Mouse (Mus musculus): ENCODE results near the gene Ppp6r1. TPM values are rescaled to one million over a fixed set of nuclear protein-coding genes. Genes with fewer than 3 reads are reported as not detected.
A peak's percentile ranks its signal among the peaks of the same experiment; 100 is the strongest.

The Ppp6r1 gene
- total and polyA plus RNA-seq, 3 experiments, result 89.5 to 167 TPM; not detected in 1

DNA sequence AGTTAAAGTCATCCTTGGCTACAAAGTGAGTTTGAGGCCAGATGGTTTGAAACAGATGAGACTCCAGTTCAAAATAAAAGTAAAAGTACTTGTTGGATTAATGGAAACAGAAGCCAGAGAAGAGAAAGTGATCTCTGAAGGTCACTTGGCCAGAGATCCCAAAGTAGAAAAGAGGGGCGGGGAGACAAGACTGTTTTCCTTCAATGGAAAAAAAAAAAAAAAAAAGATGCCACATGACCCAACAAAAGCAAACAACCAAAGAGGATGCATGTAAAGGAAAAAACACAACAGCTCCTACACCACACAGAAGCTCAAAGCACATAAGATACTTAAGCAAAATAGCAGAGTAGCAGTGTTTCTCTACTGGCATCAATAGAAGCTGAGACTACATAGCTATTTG, 2.9 kb downstream of the Ppp6r1 start:
- Histone ChIP-seq H3K27me3 (ENCODE audit: control insufficient read depth in 1 of 2, insufficient read depth in 2 of 2, low read length in 2 of 2) (no peaks in the 10 kb centered on the region), H3K4me1 (ENCODE audit: control insufficient read depth in 1 of 2, insufficient read depth in 2 of 2, low read length in 2 of 2) (peaks cover 36 to 42% of the 10 kb centered on the region in 2 experiments), H3K9me3 (replicated peaks; ENCODE audit: insufficient read depth, low read length) (no peaks in the 10 kb centered on the region), H3K27ac (ENCODE audit: control insufficient read depth, low read depth, low read length) (peak overlapping the region; percentile 96; the same call in 1 of the 2 replicates), H3K4me3 (ENCODE audit: control insufficient read depth in 1 of 2, insufficient read depth in 1 of 2, low read depth in 2 of 2, low read length in 2 of 2) (no peak overlapping the region), H3K9ac (ENCODE audit: control insufficient read depth, low read depth, low read length, poor library complexity, severe bottlenecking) (no peak overlapping the region), H3K36me3 (ENCODE audit: control insufficient read depth in 1 of 2, insufficient read depth in 2 of 2, low read length in 2 of 2) (peaks cover 12 to 56% of the 10 kb centered on the region in 2 experiments), H3K79me2 (ENCODE audit: control insufficient read depth, insufficient read depth, low read length, poor library complexity) (peaks cover 71% of the 10 kb centered on the region)
- TF ChIP-seq ZNF384 (IDR thresholded peaks at IDR 0.05; ENCODE audit: low read depth, low read length) (peak; percentile 45; the same call in 1 of the 2 replicates), MYC (IDR thresholded peaks at IDR 0.05; ENCODE audit: low read depth, low read length) (no peak)
- no peak for DNase-seq (ENCODE audit: low read depth, low spot score)

DNA sequence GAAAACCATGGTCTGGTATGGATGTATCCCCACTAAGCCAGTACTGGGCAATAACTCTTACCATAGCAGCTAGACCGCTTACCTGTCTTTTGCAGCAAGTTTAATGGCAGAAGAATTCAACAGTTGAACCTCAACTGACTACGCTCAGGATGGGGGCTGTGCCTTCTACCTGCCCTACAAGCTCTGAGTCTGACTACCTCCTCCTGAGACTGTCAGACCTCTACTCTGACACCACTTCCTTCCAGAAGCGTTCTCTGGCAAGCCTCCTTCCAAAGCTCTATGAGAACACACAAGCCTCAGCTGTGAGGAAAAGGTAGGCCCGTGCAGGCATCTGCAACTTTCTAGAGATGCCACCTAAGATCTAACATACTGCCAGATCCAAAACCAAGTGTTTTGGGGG, 3.4 kb downstream of the Ppp6r1 start:
- no peak for DNase-seq (ENCODE audit: low read depth, low spot score)
- Histone ChIP-seq H3K27me3 (ENCODE audit: control insufficient read depth in 1 of 2, insufficient read depth in 2 of 2, low read length in 2 of 2) (no peaks in the 10 kb centered on the region), H3K79me2 (ENCODE audit: control insufficient read depth, insufficient read depth, low read length, poor library complexity) (peaks cover 73% of the 10 kb centered on the region), H3K4me1 (ENCODE audit: control insufficient read depth in 1 of 2, insufficient read depth in 2 of 2, low read length in 2 of 2) (peaks cover 36 to 42% of the 10 kb centered on the region in 2 experiments), H3K36me3 (ENCODE audit: control insufficient read depth in 1 of 2, insufficient read depth in 2 of 2, low read length in 2 of 2) (peaks cover 12 to 56% of the 10 kb centered on the region in 2 experiments), H3K27ac (ENCODE audit: control insufficient read depth, low read depth, low read length) (peak overlapping the region; percentile 96; the same call in 1 of the 2 replicates), H3K9me3 (replicated peaks; ENCODE audit: insufficient read depth, low read length) (no peaks in the 10 kb centered on the region), H3K4me3 (ENCODE audit: control insufficient read depth in 1 of 2, insufficient read depth in 1 of 2, low read depth in 2 of 2, low read length in 2 of 2) (no peak overlapping the region), H3K9ac (ENCODE audit: control insufficient read depth, low read depth, low read length, poor library complexity, severe bottlenecking) (no peak overlapping the region; the same call in 1 of the 2 replicates)
- TF ChIP-seq EP300 (IDR thresholded peaks at IDR 0.05; ENCODE audit: low read depth in 1 of 2, low read length in 2 of 2) (no peak), SMC3 (IDR thresholded peaks at IDR 0.05; ENCODE audit: low read depth, low read length) (no peak)

DNA sequence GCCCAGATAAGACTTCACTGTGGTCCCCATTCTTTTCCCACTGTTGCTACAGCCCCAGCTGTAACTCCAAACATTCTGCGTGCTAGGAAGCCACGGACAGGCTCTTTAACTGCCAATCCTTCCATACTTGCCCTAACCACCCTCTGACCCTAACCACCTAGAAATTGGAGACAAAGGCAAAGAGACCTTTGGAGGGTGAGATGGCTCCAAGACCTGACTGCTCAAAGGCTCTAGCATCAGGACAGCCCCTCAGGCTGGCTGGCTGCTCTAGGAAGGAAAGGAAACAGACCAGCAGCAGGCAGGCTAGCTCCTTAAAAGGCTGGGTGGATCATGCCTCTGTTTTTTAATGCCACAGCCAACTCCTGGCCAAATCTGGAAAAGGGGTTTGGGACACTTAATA, 4.6 kb downstream of the Ppp6r1 start:
- Histone ChIP-seq H3K4me3 (ENCODE audit: control insufficient read depth in 1 of 2, insufficient read depth in 1 of 2, low read depth in 2 of 2, low read length in 2 of 2) (peak overlapping the region; percentile 39 to 55), H3K9ac (ENCODE audit: control insufficient read depth, low read depth, low read length, poor library complexity, severe bottlenecking) (peak overlapping the region; percentile 66), H3K27me3 (ENCODE audit: control insufficient read depth in 1 of 2, insufficient read depth in 2 of 2, low read length in 2 of 2) (no peaks in the 10 kb centered on the region)

DNA sequence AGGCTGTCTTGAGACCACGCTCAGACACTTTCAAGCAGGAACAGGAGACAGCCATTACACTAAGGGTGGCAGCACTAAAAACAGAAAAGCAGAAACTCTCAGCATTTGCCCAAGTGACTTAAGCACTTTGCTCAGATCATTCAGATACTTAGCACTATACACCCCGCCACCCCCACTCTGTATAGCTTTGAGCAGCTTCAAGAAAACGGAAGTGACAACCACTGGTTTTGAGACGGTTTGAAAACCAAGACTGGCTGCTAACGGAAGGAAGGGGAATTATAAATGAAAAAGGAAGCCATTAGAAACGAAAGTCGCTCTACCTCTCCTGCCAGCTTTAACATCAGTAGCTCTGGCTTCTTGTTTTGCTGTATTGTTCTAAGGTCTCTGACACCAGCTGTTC, 5.0 kb downstream of the Ppp6r1 start:
- Histone ChIP-seq H3K4me1 (ENCODE audit: control insufficient read depth in 1 of 2, insufficient read depth in 2 of 2, low read length in 2 of 2) (peaks cover 36 to 42% of the 10 kb centered on the region in 2 experiments), H3K4me3 (ENCODE audit: control insufficient read depth in 1 of 2, insufficient read depth in 1 of 2, low read depth in 2 of 2, low read length in 2 of 2) (peak overlapping the region; percentile 41 to 55), H3K9ac (ENCODE audit: control insufficient read depth, low read depth, low read length, poor library complexity, severe bottlenecking) (peak overlapping the region; percentile 70), H3K27me3 (ENCODE audit: control insufficient read depth in 1 of 2, insufficient read depth in 2 of 2, low read length in 2 of 2) (no peaks in the 10 kb centered on the region), H3K9me3 (replicated peaks; ENCODE audit: insufficient read depth, low read length) (no peaks in the 10 kb centered on the region), H3K79me2 (ENCODE audit: control insufficient read depth, insufficient read depth, low read length, poor library complexity) (peaks cover 75% of the 10 kb centered on the region), H3K36me3 (ENCODE audit: control insufficient read depth in 1 of 2, insufficient read depth in 2 of 2, low read length in 2 of 2) (peaks cover 12 to 51% of the 10 kb centered on the region in 2 experiments), H3K27ac (ENCODE audit: control insufficient read depth, low read depth, low read length) (peak overlapping the region; percentile 96)
- DNase-seq (ENCODE audit: low read depth, low spot score), result peak; percentile 97
- TF ChIP-seq MYB (IDR thresholded peaks at IDR 0.05; ENCODE audit: low read depth, low read length), result peak; percentile 98
- peak; percentile 43; the same call in 1 of the 2 replicates for TF ChIP-seq POLR2AphosphoS2 (IDR thresholded peaks at IDR 0.05; ENCODE audit: low read length)
- peak; percentile 85 for TF ChIP-seq CHD2 (IDR thresholded peaks at IDR 0.05; ENCODE audit: low read length)
- TF ChIP-seq BHLHE40 (IDR thresholded peaks at IDR 0.05; ENCODE audit: borderline replicate concordance, low read depth, low read length), result peak; percentile 63
- TF ChIP-seq ZC3H11A (IDR thresholded peaks at IDR 0.05; ENCODE audit: low read depth, low read length), result no peak
- TF ChIP-seq POLR2A (IDR thresholded peaks at IDR 0.05; ENCODE audit: control insufficient read depth in 1 of 2, insufficient read depth in 1 of 2, low read depth in 1 of 2, low read length in 2 of 2, poor library complexity in 1 of 2), result peak in 1 of 2 experiments; percentile 69; a peak in 1 of 4 replicates
- peak; percentile 77 for TF ChIP-seq HCFC1 (IDR thresholded peaks at IDR 0.05; ENCODE audit: low read depth, low read length)
- TF ChIP-seq SMC3 (IDR thresholded peaks at IDR 0.05; ENCODE audit: low read depth, low read length), result no peak
- TF ChIP-seq RCOR1 (IDR thresholded peaks at IDR 0.05; ENCODE audit: low read depth, low read length), result peak; percentile 49; the same call in 1 of the 2 replicates
- no peak; a peak in 1 of 6 replicates for TF ChIP-seq CTCF (IDR thresholded peaks at IDR 0.05 in 2 of 3, conservative IDR thresholded peaks at IDR 0.05 in 1 of 3; ENCODE audit: control insufficient read depth in 1 of 3, insufficient read depth in 1 of 3, low read depth in 2 of 3, low read length in 3 of 3, poor library complexity in 1 of 3, severe bottlenecking in 1 of 3)
- TF ChIP-seq GATA1 (IDR thresholded peaks at IDR 0.05; ENCODE audit: low read depth, low read length), result no peak
- TF ChIP-seq MEF2A (IDR thresholded peaks at IDR 0.05; ENCODE audit: extremely low read depth, insufficient replicate concordance, low read depth, low read length, poor library complexity, severe bottlenecking), result peak; percentile 50; the same call in 1 of the 2 replicates
- TF ChIP-seq TCF12 (IDR thresholded peaks at IDR 0.05; ENCODE audit: low read depth, low read length), result peak; percentile 48; the same call in 1 of the 2 replicates
- TF ChIP-seq MAFK (IDR thresholded peaks at IDR 0.05; ENCODE audit: borderline replicate concordance, low read depth, low read length), result no peak
- TF ChIP-seq JUND (IDR thresholded peaks at IDR 0.05; ENCODE audit: low read depth, low read length), result peak; percentile 77

More for the DNA sequence above, 4.6 kb downstream of the Ppp6r1 start:
- H3K27ac ChIP-seq (ENCODE audit: control insufficient read depth, low read depth, low read length), result peak overlapping the region; percentile 96
- no peak for TF ChIP-seq GATA1 (IDR thresholded peaks at IDR 0.05; ENCODE audit: low read depth, low read length)
- TF ChIP-seq POLR2A (IDR thresholded peaks at IDR 0.05; ENCODE audit: control insufficient read depth in 1 of 2, insufficient read depth in 1 of 2, low read depth in 1 of 2, low read length in 2 of 2, poor library complexity in 1 of 2), result peak in 1 of 2 experiments; percentile 5; a peak in 1 of 4 replicates
- no peak for TF ChIP-seq TCF12 (IDR thresholded peaks at IDR 0.05; ENCODE audit: low read depth, low read length)
- no peak for TF ChIP-seq EP300 (IDR thresholded peaks at IDR 0.05; ENCODE audit: low read depth in 1 of 2, low read length in 2 of 2)
- H3K4me1 ChIP-seq (ENCODE audit: control insufficient read depth in 1 of 2, insufficient read depth in 2 of 2, low read length in 2 of 2), result peaks cover 36 to 42% of the 10 kb centered on the region in 2 experiments
- peaks cover 12 to 51% of the 10 kb centered on the region in 2 experiments for H3K36me3 ChIP-seq (ENCODE audit: control insufficient read depth in 1 of 2, insufficient read depth in 2 of 2, low read length in 2 of 2)
- H3K9me3 ChIP-seq (replicated peaks; ENCODE audit: insufficient read depth, low read length), result no peaks in the 10 kb centered on the region
- DNase-seq (ENCODE audit: low read depth, low spot score), result no peak
- peaks cover 75% of the 10 kb centered on the region for H3K79me2 ChIP-seq (ENCODE audit: control insufficient read depth, insufficient read depth, low read length, poor library complexity)

All from MEL (cell line).